Mouse (Mus musculus) cerebellum, adult 2 months (tissue): Measurements from ENCODE around the gene Esrp2.

ENCODE experiments used
- CTCF ChIP-seq: fragments of 200-500 bp; IDR thresholded peaks from 2 replicates; pipeline ENCODE4 v1.5.1; 2011; ENCODE audit warnings: low read depth, mild to moderate bottlenecking, control low read depth, low read length, moderate library complexity, borderline replicate concordance; ENCODE audit not compliant: insufficient read depth
- POLR2A ChIP-seq: fragments of 200-500 bp; IDR thresholded peaks from 2 replicates; pipeline ENCODE4 v1.6.1; 2011; ENCODE audit warnings: low read length, control low read depth, borderline replicate concordance; ENCODE audit not compliant: insufficient read depth

DNA sequence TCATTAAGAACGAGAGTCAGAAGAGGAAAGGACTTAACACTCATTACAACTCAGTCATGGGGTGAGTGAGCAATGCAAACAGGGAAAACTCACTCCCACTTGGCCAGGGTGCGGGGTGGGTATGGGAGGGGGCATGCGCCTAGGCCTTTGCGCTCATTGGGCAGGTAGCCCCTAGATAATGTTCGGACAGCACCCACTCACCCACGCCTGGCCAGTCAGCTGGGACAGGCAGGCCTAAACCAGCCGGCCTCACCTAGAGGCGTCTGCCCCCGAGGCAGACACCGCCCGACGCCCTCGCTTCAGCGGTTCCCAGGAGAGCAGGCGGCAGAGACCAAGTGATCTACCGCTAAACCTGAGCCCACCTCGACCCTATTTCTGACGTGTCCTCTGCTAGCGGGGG, 1.1 kb downstream of the Esrp2 start:
- TF ChIP-seq CTCF (no peak), POLR2A (no peak)
